Mouse (Mus musculus): Measurements from ENCODE around the gene Apof.
"Not testable (repeated sequence)": the region's sequence is repeated elsewhere in the genome, so short reads cannot be mapped to it uniquely, and the experiment has no call there.

Gene Apof

DNA sequence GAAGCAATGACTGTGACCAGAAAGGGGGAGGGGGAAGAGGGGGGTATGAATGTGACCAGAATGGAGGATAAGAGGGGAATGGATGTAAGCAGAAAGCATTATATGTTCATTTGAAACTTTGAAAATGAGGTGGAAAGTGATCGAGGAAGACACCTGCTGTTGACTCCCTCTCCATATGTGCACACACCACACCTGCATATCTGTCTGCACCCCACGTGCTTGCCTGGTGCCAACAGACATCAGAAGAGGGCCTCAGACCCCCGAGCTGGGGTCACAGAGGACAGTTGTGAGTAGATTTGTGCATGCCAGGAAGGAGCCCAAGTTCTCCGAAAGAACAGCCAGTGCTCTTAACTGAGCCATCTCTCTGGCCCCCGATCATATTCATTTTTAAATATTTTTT, 8.5 kb upstream of the Apof start:
- DNase-seq (ENCODE audit: low read depth): no peak

DNA sequence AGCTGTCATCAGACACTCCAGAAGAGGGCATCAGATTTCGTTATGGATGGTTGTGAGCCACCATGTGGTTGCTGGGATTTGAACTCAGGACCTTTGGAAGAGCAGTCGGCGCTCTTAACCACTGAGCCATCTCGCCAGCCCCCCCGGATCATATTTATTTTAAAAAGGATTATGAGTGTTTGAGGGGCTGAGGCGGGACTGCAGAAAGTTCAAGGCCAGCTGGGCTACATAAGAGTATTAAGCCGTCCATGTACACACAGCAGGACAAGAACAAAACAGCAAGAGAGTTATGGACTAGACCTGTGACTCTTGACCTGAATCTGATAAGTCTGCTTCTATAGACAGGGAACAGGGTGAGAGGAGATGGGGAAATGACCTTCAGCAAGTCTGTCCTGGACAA, 8.1 kb upstream of the Apof start:
- DNase-seq (ENCODE audit: low read depth): not testable (repeated sequence)

DNA sequence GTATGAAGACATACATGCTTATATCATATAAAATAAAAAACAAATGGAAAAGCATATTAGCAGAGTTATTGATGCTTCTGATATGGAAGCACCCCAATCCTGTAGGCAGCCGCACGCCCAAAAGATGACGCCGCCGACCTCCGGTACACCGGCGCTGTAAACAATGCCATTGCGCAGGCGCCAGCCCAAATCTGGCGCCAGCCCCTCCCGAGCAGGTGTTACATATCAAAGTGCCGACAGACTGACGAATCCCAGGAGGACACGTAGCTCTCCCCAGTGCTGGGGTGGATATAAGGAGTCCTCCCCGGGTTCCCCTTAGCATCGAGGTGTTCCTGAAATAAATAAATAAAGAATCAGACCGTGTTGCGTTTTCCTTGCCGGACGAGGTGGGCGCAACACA, 6.2 kb upstream of the Apof start:
- no peak for DNase-seq (ENCODE audit: low read depth)

DNA sequence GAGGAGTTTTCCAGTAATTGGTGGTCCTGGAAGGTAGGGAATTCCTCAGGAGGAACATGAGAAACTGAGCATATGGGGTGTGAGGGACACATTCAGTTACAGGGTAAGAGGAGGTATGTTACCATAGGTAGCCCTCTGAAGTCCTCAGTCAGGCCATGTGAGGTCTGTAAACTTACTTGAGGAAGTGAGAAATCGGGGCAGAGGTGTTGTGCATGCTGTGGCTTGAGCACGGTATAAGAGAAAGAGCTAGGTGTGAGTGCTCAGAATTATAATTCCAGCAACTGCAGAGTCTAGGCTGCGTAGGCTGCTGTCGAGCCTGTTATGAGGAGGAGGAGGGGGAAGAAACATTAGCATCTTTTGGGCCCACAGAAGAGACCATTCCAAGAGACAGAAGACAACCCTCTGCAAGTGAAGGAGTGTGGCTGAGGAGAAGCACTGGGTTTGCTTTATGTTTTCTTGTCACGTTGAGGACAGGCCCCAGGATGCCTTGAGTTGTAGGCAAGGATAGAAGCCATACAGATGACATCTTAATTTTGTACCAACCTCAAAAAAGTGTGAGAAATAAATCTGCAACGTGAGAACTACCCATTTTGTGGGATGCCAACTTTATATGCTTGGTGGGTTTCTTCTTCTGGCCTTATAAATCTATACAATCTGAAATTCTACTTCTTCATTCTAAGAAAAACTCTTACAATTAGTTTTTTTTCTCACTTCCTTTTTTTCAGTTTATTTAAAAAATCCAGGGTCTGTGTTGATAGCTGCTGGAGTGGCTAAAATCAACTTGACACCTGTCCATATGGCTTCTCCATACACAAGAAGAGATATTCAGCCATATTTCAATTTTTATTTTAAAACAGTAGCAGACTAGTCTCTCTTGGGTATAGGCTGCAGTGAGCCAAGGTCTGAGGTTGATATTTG, 4.8 kb upstream of the Apof start:
- no peak for DNase-seq (ENCODE audit: low read depth)

DNA sequence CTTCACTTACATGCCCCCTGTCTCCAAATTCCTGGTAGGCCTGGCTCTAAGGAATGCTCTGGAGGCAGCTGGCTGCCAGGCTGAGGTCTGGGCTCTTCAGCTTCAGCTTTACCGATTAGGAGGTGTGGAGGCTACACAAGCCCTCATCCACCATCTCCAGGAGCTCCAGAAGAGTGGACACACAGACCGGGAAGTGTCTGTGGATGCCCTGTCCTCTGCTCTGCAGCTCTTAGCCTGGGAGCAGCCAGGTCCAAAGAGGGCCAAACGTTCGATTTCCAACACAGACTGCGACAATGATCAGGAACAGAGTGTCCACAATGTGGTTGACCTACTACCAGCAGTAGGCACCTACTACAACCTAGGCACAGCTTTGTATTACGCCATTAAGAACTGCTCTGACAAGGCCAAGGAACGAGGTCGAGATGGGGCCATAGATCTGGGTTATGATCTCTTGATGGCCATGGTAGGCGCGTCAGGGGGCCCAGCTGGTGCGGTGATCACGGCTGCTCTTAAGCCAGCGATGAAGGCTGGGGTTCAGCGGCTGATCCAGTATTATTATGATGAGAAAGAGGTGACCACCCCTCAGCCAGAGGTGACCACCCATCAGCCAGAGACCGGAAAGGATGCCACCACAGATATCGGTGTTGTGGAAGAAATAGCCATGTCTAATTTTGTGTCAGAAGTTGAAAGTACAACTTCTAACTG, 887 bp downstream of the Apof start:
- no peak for DNase-seq (ENCODE audit: low read depth)

DNA sequence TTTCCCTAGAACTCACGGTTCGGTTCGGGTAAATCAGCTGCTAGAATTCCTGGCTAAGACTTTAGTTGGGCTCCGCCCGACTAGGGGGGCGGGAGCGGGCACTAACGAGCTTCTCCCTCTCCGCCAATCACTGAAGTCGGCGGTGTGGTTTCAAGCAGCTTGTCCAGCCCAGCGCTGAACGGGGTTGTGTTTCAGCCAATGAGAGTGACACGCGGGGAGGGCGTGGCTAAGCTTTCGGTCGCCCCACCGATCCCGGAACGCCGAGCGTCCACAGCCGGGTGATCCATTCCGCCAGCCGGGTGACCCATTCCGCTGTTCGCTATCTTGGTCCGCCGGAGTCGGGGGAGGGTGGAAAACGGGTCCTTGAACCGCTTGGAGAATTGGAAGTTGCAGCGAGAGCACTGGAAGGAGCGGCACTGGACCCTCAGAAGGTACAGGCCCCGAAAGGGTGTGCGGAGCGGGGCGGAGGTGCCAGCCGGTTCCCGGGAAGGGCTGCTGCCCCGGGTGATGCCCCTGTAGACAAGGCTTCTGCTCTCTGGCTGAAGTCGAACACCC, 1.9 kb downstream of the Apof start, which contains the start of gene Stat2:
Stat2 (plus strand) TSS at position 273 of the 555 bp plus-strand sequence.
- peak; percentile 95 for DNase-seq (ENCODE audit: low read depth)

DNA sequence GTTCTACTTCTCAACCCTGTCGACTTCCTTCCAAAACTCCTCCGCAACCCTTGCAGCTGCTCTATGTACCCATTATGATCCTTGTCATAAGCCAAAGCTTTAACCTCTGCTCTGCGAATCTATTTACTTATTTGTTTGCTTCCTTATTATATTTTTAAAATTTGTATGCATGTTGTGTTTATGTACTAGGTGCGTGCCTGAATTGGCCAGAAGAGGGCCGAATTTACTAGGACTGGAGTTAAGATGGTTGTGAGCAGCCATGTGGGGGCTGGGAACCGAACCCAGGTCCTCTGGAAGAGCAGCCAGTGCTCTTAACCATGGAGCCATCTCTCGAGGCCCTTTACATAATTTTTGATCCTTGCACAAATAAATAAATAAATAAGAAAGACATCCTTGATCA, 2.4 kb downstream of the Apof start:
- DNase-seq (ENCODE audit: low read depth): no peak

DNA sequence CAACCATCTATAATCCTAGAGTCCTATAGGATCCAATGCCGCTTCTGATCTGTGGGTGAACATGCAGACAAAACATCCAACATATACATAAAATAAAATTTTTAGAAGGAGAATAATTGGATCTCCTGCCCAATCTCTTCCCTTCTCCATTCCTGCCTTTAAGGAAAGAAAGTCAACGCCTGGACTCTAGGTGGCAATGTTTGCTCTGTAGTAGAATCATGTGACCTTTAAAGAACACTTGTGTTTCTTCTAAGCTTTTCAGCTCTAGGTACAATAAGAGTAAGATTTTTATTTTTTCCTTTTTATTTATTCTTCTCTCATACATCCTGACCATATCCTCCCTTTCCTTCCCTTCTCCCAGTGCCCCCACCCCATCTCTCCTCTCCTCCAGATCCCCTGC, 3.4 kb downstream of the Apof start:
- DNase-seq (ENCODE audit: low read depth): no peak

DNA sequence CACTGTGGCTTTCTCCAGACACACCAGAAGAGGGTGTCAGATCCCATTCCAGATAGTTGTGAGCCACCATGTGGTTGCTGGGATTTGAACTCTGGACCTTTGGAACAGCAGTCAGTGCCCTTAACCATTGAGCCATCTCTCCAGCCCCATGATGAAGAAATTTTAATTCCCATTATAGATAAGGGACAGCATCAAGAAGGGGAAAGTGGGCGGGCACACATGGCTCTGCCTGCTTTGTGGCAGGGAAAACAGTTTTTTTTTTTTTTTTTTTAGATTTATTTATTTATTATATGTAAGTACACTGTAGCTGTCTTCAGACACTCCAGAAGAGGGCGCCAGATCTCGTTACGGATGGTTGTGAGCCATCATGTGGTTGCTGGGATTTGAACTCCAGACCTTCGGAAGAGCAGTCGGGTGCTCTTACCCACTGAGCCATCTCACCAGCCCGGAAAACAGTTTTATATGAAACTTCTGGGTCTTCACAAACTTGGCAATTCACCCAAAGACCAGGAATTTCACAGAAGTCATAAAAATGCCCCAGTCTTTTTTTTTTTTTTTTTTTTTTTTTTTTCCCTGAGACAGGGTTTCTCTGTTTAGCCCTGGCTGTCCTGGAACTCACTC, 4.5 kb downstream of the Apof start:
- DNase-seq (ENCODE audit: low read depth): not testable (repeated sequence)

DNA sequence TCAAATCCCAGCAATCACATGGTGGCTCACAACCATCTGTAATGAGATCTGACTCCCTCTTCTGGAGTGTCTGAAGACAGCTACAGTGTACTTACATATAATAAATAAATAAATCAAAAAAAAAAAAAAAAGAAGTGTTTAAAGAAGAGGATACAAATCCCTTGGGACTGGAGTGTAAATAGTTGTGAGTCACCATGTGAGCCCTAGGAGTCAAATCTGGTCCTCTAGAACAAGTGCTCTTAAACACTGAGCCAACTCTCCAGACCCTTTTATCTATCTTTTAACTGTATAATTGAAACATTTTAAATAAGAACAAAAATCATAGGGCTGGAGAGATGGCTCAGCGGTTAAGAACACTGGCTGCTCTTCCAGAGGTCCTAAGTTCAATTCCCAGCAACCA, 6.9 kb downstream of the Apof start:
- DNase-seq (ENCODE audit: low read depth): not testable (repeated sequence)

DNA sequence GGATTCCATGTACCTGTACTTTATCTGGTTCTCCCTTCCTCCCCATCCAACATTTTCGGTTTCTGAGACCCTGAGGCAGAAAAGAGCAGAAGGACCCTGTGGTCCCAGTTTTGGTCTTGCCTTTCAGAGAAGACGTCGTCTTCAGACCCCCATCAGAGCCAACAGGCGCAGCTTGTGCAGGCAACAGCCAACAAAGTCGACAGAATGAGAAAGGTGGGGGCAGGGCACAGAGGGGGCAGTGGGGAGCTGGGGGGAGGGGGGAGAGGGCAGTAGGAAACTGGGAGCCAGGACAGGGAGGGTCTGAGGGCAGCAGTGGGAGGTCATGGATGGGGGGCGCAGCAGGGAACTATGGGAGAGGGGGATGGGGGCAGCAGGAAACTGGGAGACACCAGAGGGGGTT, 9.7 kb downstream of the Apof start:
- no peak for DNase-seq (ENCODE audit: low read depth)

DNA sequence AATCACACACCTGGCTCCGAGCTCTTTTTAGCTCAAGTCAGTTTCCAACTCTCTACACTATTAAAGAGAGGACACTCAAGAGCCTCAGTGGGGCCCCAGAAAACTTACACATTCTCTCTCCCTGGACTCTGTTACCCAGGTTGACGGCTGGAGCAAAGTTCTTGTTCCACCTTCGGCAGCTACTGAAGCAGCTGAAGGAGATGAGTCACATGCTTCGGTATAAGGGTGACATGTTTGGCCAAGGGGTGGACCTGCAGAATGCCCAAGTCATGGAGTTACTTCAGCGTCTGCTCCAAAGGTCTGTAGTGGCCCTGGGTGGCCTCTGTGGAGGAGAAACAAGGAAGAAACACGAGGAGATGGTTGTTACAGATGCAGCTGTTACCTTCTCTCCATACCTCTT, 12.5 kb downstream of the Apof start:
- no peak for DNase-seq (ENCODE audit: low read depth)

DNA sequence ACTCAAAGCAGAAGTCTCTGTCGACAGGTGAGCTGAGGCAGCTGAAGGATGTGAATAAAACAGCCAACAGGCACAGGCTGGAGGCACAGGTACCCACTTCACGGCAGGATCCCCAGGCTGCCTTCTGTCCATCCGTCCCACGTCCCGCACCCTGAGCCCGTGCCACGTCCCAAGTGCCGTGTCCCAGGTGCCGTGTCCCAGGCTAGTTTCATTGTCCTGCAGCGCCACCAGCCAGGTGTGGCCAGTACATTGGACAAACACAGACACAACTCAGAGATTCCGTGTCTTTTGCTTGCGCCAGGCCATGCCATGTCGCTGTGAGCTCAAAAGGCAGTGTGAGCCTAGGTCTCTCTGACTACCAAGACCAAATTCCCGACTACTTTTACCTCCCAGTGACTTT, 13.2 kb downstream of the Apof start:
- DNase-seq (ENCODE audit: low read depth): no peak

DNA sequence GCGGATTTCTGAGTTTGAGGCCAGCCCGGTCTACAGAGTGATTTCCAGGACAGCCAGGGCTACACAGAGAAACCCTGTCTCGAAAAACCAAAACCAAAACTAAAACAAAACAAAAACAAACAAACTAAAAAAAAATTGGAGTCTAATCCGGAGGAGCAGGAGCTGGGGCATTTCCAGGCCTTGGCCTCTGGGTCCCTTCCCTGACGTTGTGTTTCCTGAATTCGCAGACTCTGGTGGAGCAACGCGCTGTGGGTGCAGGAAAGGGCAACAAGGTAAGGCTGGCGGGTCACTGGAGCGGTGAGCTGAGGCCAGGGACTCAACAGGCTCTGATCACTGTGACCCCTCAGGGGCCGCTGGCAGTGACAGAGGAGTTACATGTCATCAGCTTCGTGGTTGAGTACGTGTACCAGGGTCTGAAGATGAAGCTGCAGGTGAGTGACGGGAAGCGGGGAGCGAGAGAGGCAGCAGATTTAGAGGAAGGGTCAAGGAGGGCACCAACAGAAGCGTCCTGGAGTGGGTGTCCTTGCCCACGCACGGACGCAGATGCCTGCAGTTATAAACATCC, 14.5 kb downstream of the Apof start:
- no peak for DNase-seq (ENCODE audit: low read depth)

DNA sequence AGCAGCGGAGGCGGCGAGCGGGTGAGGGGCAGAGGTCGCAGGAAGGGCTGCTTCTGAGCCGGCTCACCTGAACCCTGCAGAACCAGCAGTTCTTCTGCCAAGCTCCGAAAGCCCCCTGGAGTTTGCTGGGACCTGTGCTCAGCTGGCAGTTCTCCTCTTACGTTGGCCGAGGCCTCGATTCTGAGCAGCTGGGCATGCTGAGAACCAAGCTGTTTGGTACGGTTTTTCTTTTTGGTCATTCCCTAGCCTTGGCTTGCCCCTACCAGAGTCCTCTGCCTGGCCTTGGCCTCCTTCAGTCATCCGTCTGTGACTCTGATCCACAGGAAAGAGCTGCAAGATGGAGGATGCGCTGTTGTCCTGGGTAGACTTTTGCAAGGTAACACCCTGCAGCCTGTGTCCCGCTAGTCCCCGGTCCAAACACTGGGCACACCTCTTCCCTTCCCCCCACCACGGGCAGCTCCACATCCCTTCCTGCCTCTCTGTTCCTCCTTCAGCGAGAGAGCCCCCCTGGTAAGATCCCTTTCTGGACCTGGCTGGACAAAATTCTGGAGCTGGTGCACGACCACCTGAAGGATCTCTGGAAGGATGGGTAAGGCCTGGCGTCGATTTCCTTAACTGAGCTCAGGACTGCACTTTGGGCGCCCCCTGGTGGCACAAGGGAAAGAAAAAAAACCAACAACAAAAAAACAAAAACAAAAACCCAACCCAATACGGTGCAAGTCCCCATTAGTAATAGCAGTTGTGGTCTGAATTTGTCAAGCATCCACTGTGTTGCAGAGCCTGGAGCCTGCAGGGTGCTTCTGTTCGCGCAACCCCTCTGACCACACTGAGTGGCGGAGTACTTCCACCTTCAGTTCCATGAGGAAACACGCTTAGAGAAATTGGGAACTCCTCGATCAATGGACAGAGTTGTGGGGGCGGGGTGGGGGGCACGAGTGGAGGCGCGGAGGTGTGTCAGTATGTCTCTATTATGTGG, 15.4 kb downstream of the Apof start:
- peak; percentile 78 for DNase-seq (ENCODE audit: low read depth)

DNA sequence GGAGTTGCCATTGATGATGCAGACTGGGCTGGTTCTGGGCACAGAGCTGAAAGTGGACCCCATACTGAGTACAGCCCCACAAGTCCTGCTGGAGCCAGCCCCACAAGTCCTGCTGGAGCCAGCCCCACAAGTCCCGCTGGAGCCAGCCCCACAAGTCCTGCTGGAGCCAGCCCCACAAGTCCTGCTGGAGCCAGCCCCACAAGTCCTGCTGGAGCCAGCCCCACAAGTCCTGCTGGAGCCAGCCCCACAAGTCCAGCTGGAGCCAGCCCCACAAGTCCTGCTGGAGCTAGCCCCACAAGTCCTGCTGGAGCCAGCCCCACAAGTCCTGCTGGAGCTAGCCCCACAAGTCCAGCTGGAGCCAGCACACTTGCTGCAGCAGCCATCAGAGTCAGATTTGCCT, 22.1 kb downstream of the Apof start:
- DNase-seq (ENCODE audit: low read depth): not testable (repeated sequence)

DNA sequence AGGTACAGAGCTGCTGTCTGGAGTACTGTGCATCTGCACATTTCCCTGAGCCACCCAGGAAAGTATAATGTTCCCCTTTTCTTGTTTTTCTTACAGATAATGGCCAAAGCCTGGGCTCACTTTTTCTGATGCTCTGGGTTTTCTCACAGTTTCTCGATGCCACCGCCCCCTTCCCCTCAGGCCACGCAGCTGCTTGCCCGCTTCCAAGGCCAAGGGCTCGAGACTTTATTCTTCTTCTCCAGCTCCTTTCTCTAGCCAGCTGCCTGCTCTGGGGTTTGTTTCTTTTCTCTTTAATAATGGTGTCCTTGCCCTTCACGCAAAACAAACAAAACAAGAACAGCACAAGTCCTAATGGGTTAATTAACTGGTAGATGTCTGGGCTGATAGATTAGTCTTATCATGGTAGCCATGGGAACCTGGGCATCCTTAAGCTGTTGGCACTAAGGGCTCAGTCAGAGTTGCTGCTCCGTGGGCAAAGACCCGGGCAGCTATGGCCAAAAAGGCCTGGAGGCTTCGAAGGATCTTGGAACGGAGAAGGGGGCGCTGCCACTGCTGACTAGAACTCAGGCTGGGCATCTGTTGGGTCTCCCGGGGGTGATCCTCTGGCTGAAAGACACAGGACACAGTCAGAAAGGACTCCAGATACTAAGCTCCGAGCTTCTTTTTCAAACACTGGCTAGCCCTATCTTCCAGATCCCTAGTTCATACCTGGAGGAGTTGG, 28.1 kb downstream of the Apof start:
- no peak for DNase-seq (ENCODE audit: low read depth)

DNA sequence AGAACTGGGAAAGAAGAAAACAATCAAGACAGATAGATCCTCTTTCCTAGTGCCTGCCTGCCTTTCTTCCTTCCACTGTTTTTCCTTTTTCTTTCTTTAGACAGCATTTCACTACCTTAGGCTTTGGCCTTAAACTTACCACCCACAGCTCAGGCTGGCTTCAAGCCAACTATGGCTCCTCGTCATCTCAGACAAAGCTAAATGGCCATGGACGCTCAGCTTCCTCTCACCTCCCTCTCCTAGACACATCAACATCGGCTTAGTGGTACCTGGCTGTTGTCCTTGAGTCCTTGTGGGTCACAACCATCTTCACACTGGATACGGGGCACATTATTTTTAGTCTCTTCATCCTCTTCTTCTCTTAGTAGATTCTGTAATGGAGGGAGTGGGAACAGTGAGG, 28.8 kb downstream of the Apof start:
- no peak for DNase-seq (ENCODE audit: low read depth)

DNA sequence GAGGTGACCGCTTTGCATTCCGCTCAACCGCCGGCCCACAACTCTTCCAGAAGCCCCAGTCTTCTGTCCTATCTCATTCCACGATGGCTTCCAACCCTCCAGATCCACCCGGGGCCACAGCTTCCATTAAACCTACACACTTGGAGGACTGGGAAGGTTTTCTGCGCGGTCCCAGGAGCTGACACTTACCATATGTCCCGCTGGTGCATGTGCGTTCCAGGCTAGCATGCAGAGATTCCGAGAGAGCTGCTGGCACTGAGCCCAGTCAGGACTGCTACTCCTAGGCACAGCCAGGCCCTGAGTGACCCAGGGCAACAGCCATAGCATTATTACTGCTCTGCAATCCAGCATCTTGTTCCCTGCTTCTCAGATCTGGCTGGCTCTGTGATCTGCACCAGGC, 29.2 kb downstream of the Apof start:
- DNase-seq (ENCODE audit: low read depth): no peak

DNA sequence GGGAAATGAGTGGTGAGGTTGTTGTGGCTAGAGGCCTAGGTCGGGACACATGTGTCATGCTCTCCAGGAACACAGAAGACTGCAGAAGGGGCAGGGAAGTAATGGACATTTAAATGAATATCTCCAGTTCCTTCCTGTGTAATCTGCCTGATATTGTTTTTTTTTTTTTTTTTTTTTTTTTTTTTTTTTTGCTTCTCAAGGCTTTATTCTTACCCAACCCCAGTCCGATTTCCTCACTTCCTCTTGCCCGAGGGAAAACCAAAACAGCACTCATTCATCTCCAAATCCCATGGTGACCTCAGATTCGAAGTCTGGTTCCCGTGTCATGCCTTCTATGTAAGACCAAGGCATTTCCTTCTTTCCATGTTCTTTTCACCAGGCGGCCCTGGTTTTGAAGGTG, 29.8 kb downstream of the Apof start:
- DNase-seq (ENCODE audit: low read depth): no peak
